ENCODE assay signal across 15 mouse cellular contexts in the genomic region with DNA sequence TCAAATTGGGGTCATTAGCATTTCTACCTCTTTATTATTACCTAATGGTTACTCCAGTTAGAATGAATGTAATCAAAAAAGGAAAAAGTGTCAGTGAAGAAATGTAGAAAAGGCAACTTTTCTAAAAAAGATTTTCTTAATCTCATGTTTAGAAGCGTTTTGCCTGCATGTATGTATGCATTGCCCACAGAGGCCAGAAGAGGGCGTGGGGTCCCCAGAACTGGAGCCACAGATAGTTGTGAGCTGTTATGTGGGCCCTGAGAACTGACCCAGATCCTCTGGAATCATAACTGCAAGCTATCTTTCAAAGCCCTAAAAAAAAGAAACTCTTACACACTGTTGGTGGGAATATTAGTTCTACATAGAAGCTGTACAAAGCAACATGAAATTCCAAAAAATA. TPM values are rescaled to one million over a fixed set of nuclear protein-coding genes. Genes with fewer than 3 reads are reported as not detected.
A peak's percentile ranks its signal among the peaks of the same experiment; 100 is the strongest.
DNase-seq lines count a peak whose midpoint lies in the region; ATAC-seq and TF ChIP-seq lines count a peak whose summit lies in the region.
"Had no signal": no experiment of that assay in that cellular context is flagged by ENCODE, and none has a peak within 500 bp of the region (broad histone marks: within the 10 kb centered on the region; RNA-seq: fewer than 3 reads in every experiment).

No protein-coding gene starts in this region.

- H3K9me3 ChIP-seq in forebrain, postnatal 0 days (ENCODE audit: low read length), result no peaks in the 10 kb centered on the region
- H3K9me3 ChIP-seq in forebrain, embryonic 12.5 days, result no peaks in the 10 kb centered on the region
- H3K9me3 ChIP-seq in liver, embryonic 14.5 days (ENCODE audit: control insufficient read depth, low read length), result no peaks in the 10 kb centered on the region
- H3K9me3 ChIP-seq in liver, embryonic 12.5 days (replicated peaks), result no peaks in the 10 kb centered on the region
- no peaks in the 10 kb centered on the region for H3K9me3 ChIP-seq in ES-E14 (ENCODE audit: control insufficient read depth, insufficient read depth, low read depth, low read length)
- H3K9me3 ChIP-seq: intestine, embryonic 15.5 days; limb, embryonic 13.5 days; stomach, embryonic 15.5 days had no signal

- H3K36me3 ChIP-seq in forebrain, postnatal 0 days (ENCODE audit: insufficient read depth), result peaks cover 9% of the 10 kb centered on the region; the same call in 1 of the 2 replicates
- H3K36me3 ChIP-seq in forebrain, embryonic 12.5 days (replicated peaks), result peaks cover 15% of the 10 kb centered on the region
- peaks cover 20% of the 10 kb centered on the region for H3K36me3 ChIP-seq in liver, embryonic 14.5 days (replicated peaks; ENCODE audit: control insufficient read depth, insufficient read depth, low read depth)
- peaks cover 63% of the 10 kb centered on the region for H3K36me3 ChIP-seq in liver, embryonic 12.5 days
- no peaks in the 10 kb centered on the region for H3K36me3 ChIP-seq in ES-E14 (ENCODE audit: control insufficient read depth, insufficient read depth, low read length, poor library complexity, severe bottlenecking)
- H3K36me3 ChIP-seq: intestine, embryonic 15.5 days had no signal

- DNase-seq in forebrain, postnatal 0 days, result no peak
- no peak for DNase-seq in liver, embryonic 14.5 days (ENCODE audit: low read depth in 3 of 3, low spot score in 3 of 3)
- peak; percentile 13 for DNase-seq in ES-E14 (ENCODE audit: low read depth, low spot score)
- DNase-seq in layer of hippocampus, adult 8-10 months (ENCODE audit: low spot score in 2 of 2), result no peak
- DNase-seq in thymus, postnatal 4 days, result no peak
- DNase-seq: kidney, postnatal 4 days; lung, postnatal 36 days; thymus, postnatal 25 days had no signal

- H3K4me3 ChIP-seq in forebrain, postnatal 0 days (ENCODE audit: low read depth, low read length), result no peak overlapping the region
- H3K4me3 ChIP-seq in forebrain, embryonic 12.5 days (replicated peaks), result no peak overlapping the region
- no peak overlapping the region for H3K4me3 ChIP-seq in liver, embryonic 14.5 days (ENCODE audit: insufficient read depth in 1 of 2, low read depth in 2 of 2, low read length in 2 of 2)
- H3K4me3 ChIP-seq in liver, embryonic 12.5 days, result no peak overlapping the region
- H3K4me3 ChIP-seq in ES-E14 (ENCODE audit: insufficient read depth in 1 of 2, low read depth in 1 of 2, low read length in 2 of 2, poor library complexity in 1 of 2, severe bottlenecking in 1 of 2), result no peak overlapping the region
- H3K4me3 ChIP-seq: intestine, embryonic 15.5 days; limb, embryonic 13.5 days; stomach, embryonic 15.5 days had no signal

- WGBS in forebrain, postnatal 0 days, result 72% methylated on average over 2 of the region's 2 CpGs
- WGBS in forebrain, embryonic 12.5 days, result 76% methylated on average over 2 of the region's 2 CpGs
- WGBS in liver, embryonic 14.5 days (ENCODE audit: insufficient replicate concordance), result 73% methylated on average over 2 of the region's 2 CpGs
- 61% methylated on average over 2 of the region's 2 CpGs for WGBS in liver, embryonic 12.5 days (ENCODE audit: insufficient replicate concordance)

- 0 out of 2 replicates have a peak, but pooled peaks have one; percentile 22 for TF ChIP-seq CTCF in forebrain, postnatal 0 days (IDR thresholded peaks at IDR 0.05; ENCODE audit: low read depth)
- peak; percentile 52; the same call in 1 of the 2 replicates for TF ChIP-seq CTCF in liver, embryonic 14.5 days (IDR thresholded peaks at IDR 0.05; ENCODE audit: low read depth)

- no peak overlapping the region for H3K27ac ChIP-seq in forebrain, postnatal 0 days (ENCODE audit: low read depth, low read length)
- H3K27ac ChIP-seq in forebrain, embryonic 12.5 days, result no peak overlapping the region
- H3K27ac ChIP-seq in liver, embryonic 14.5 days, result no peak overlapping the region
- H3K27ac ChIP-seq in liver, embryonic 12.5 days, result no peak overlapping the region
- no peak overlapping the region for H3K27ac ChIP-seq in ES-E14 (ENCODE audit: insufficient read depth, low read depth, low read length, poor library complexity, severe bottlenecking)
- H3K27ac ChIP-seq: intestine, embryonic 15.5 days; limb, embryonic 13.5 days; stomach, embryonic 15.5 days had no signal

- TF ChIP-seq EP300 in liver, embryonic 14.5 days (IDR thresholded peaks at IDR 0.05; ENCODE audit: low read depth), result no peak

- no peaks in the 10 kb centered on the region for H3K4me1 ChIP-seq in forebrain, postnatal 0 days (ENCODE audit: insufficient read depth)
- no peaks in the 10 kb centered on the region for H3K4me1 ChIP-seq in forebrain, embryonic 12.5 days
- H3K4me1 ChIP-seq in liver, embryonic 14.5 days (replicated peaks; ENCODE audit: control insufficient read depth in 2 of 2, insufficient read depth in 2 of 2, low read length in 1 of 2), result no peaks in the 10 kb centered on the region
- H3K4me1 ChIP-seq in liver, embryonic 12.5 days, result no peaks in the 10 kb centered on the region; the same call in 1 of the 2 replicates
- no peaks in the 10 kb centered on the region for H3K4me1 ChIP-seq in ES-E14 (ENCODE audit: control insufficient read depth in 2 of 2, insufficient read depth in 2 of 2, low read length in 2 of 2, poor library complexity in 1 of 2)
- H3K4me1 ChIP-seq: intestine, embryonic 15.5 days; limb, embryonic 13.5 days; stomach, embryonic 15.5 days had no signal

- ATAC-seq in forebrain, postnatal 0 days, result no peak
- ATAC-seq in forebrain, embryonic 12.5 days (ENCODE audit: low FRiP score), result no peak
- ATAC-seq in liver, embryonic 14.5 days (ENCODE audit: insufficient read depth), result no peak
- no peak for ATAC-seq in liver, embryonic 12.5 days
- ATAC-seq in megakaryocyte progenitor cell, adult 5-6 weeks (replicated peaks; ENCODE audit: poor library complexity), result peak; percentile 55
- ATAC-seq: intestine, embryonic 15.5 days had no signal

- H3K27me3 ChIP-seq in forebrain, postnatal 0 days (ENCODE audit: insufficient read depth, low read length), result no peaks in the 10 kb centered on the region
- H3K27me3 ChIP-seq in forebrain, embryonic 12.5 days, result no peaks in the 10 kb centered on the region
- H3K27me3 ChIP-seq in liver, embryonic 14.5 days (ENCODE audit: control insufficient read depth, insufficient read depth, low read length), result no peaks in the 10 kb centered on the region
- no peaks in the 10 kb centered on the region for H3K27me3 ChIP-seq in liver, embryonic 12.5 days (replicated peaks)
- H3K27me3 ChIP-seq: intestine, embryonic 15.5 days; limb, embryonic 13.5 days; stomach, embryonic 15.5 days had no signal

- H3K4me2 ChIP-seq in forebrain, postnatal 0 days (ENCODE audit: low read depth), result no peak overlapping the region
- H3K4me2 ChIP-seq in forebrain, embryonic 12.5 days, result no peak overlapping the region
- H3K4me2 ChIP-seq in liver, embryonic 14.5 days (ENCODE audit: low read depth), result no peak overlapping the region
- no peak overlapping the region for H3K4me2 ChIP-seq in liver, embryonic 12.5 days
- H3K4me2 ChIP-seq: intestine, embryonic 15.5 days; limb, embryonic 13.5 days; stomach, embryonic 15.5 days had no signal

- H3K9ac ChIP-seq in forebrain, postnatal 0 days, result no peak overlapping the region
- no peak overlapping the region for H3K9ac ChIP-seq in forebrain, embryonic 12.5 days
- H3K9ac ChIP-seq in liver, embryonic 14.5 days (replicated peaks), result no peak overlapping the region
- H3K9ac ChIP-seq in liver, embryonic 12.5 days, result no peak overlapping the region
- no peak overlapping the region for H3K9ac ChIP-seq in ES-E14 (ENCODE audit: insufficient read depth, low read depth, low read length, poor library complexity, severe bottlenecking)
- H3K9ac ChIP-seq: intestine, embryonic 15.5 days; limb, embryonic 13.5 days; stomach, embryonic 15.5 days had no signal

- in situ Hi-C loops in ES-E14 (cut with MboI; ENCODE audit: low sequenced_read_pairs in 2 of 2, unreplicated experiment in 2 of 2), result no loop called here

TF ChIP-seq in ES-E14, 5 proteins besides CTCF, POLR2A, EP300 and RAD21 (continues in another document):
- TF ChIP-seq ZC3H11A (IDR thresholded peaks at IDR 0.05; ENCODE audit: borderline replicate concordance, low read depth, low read length), result no peak

RNA-seq across cellular contexts. Expression of a gene that starts 19.5 kb away (rescaled TPM):
- total RNA-seq in forebrain, postnatal 0 days (2014; rRNA removed), result 47.6 and 48.5 TPM in 2 replicates
- 49.0 and 58.0 TPM in 2 replicates for polyA plus RNA-seq in forebrain, postnatal 0 days (2015; fragmentation: Nextera tagmentation; extraction: Ambion mirVana)
- polyA plus RNA-seq in forebrain, embryonic 12.5 days (2016; fragmentation: Nextera tagmentation; extraction: Ambion mirVana), result 59.0 and 60.5 TPM in 2 replicates
- 10.6 and 15.6 TPM in 2 replicates for polyA plus RNA-seq in liver, embryonic 14.5 days (2012; rRNA removed)
- 32.1 and 34.9 TPM in 2 replicates for polyA plus RNA-seq in liver, embryonic 14.5 days (2014; fragmentation: Nextera tagmentation; extraction: Ambion mirVana)
- 40.3 and 43.1 TPM in 2 replicates for polyA plus RNA-seq in liver, embryonic 12.5 days (2016; fragmentation: Nextera tagmentation; extraction: Ambion mirVana)
- total RNA-seq in ES-E14 (2012; rRNA removed), result 21.1 and 22.2 TPM in 2 replicates
- 89.7 and 105 TPM in 2 replicates for total RNA-seq in megakaryocyte progenitor cell, adult 5-6 weeks (2015)
- total RNA-seq in megakaryocyte progenitor cell, adult 5-6 weeks (2017), result 62.0 and 74.7 TPM in 2 replicates
- 10 to 100 TPM; 52.0 to 61.3 (median 55.7) TPM for total RNA-seq in layer of hippocampus, adult 8-10 months (2022)

RNA-seq across cellular contexts. Expression of a gene that starts 44.7 kb away (rescaled TPM):
- 5.7 and 9.7 TPM in 2 replicates for total RNA-seq in forebrain, postnatal 0 days (2014; rRNA removed)
- 5.6 and 8.2 TPM in 2 replicates for polyA plus RNA-seq in forebrain, postnatal 0 days (2015; fragmentation: Nextera tagmentation; extraction: Ambion mirVana)
- polyA plus RNA-seq in forebrain, embryonic 12.5 days (2016; fragmentation: Nextera tagmentation; extraction: Ambion mirVana), result 15.2 and 22.0 TPM in 2 replicates
- polyA plus RNA-seq in liver, embryonic 14.5 days (2012; rRNA removed), result 0.40 and 0.47 TPM in 2 replicates
- 0.72 and 0.86 TPM in 2 replicates for polyA plus RNA-seq in liver, embryonic 14.5 days (2014; fragmentation: Nextera tagmentation; extraction: Ambion mirVana)
- polyA plus RNA-seq in liver, embryonic 12.5 days (2016; fragmentation: Nextera tagmentation; extraction: Ambion mirVana), result 2.4 and 3.1 TPM in 2 replicates
- 5.4 and 6.8 TPM in 2 replicates for total RNA-seq in ES-E14 (2012; rRNA removed)
- total RNA-seq in megakaryocyte progenitor cell, adult 5-6 weeks (2015), result not detected in 2 replicates
- total RNA-seq in megakaryocyte progenitor cell, adult 5-6 weeks (2017), result not detected in 2 replicates
- 1 to 10 TPM; 5.3 to 7.2 (median 6.8) TPM for total RNA-seq in layer of hippocampus, adult 8-10 months (2022)
- total RNA-seq: hematopoietic stem cell, adult 5-6 weeks had no signal

RNA-seq across cellular contexts. Expression of a gene that starts 59.9 kb away (rescaled TPM):
- 34.5 and 44.1 TPM in 2 replicates for total RNA-seq in forebrain, postnatal 0 days (2014; rRNA removed)
- polyA plus RNA-seq in forebrain, postnatal 0 days (2015; fragmentation: Nextera tagmentation; extraction: Ambion mirVana), result 4.7 and 6.8 TPM in 2 replicates
- polyA plus RNA-seq in forebrain, embryonic 12.5 days (2016; fragmentation: Nextera tagmentation; extraction: Ambion mirVana), result 14.3 and 14.8 TPM in 2 replicates
- 7.6 and 9.3 TPM in 2 replicates for polyA plus RNA-seq in liver, embryonic 14.5 days (2012; rRNA removed)
- polyA plus RNA-seq in liver, embryonic 14.5 days (2014; fragmentation: Nextera tagmentation; extraction: Ambion mirVana), result 8.4 and 9.5 TPM in 2 replicates
- 12.1 and 13.5 TPM in 2 replicates for polyA plus RNA-seq in liver, embryonic 12.5 days (2016; fragmentation: Nextera tagmentation; extraction: Ambion mirVana)
- 12.4 and 18.8 TPM in 2 replicates for total RNA-seq in ES-E14 (2012; rRNA removed)
- 41.6 and 45.7 TPM in 2 replicates for total RNA-seq in megakaryocyte progenitor cell, adult 5-6 weeks (2015)
- total RNA-seq in megakaryocyte progenitor cell, adult 5-6 weeks (2017), result 40.8 and 50.4 TPM in 2 replicates
- 100 to 1,000 TPM; 135 to 163 (median 149) TPM for total RNA-seq in layer of hippocampus, adult 8-10 months (2022)
